Mouse (Mus musculus) cerebellum, adult 2 months (tissue): Measurements from ENCODE around the gene Cdh23.

Experiments used
- CTCF ChIP-seq: fragments of 200-500 bp; IDR thresholded peaks from 2 replicates; pipeline ENCODE4 v1.5.1; 2011; ENCODE audit warnings: low read depth, mild to moderate bottlenecking, control low read depth, low read length, moderate library complexity, borderline replicate concordance; ENCODE audit not compliant: insufficient read depth
- POLR2A ChIP-seq: fragments of 200-500 bp; IDR thresholded peaks from 2 replicates; pipeline ENCODE4 v1.6.1; 2011; ENCODE audit warnings: low read length, control low read depth, borderline replicate concordance; ENCODE audit not compliant: insufficient read depth

GRCm38 (mm10) chr10:60257261-60257825 is 438.9 kb downstream of the Cdh23 start:
- no peak for TF ChIP-seq CTCF
- TF ChIP-seq POLR2A: no peak
